Mouse (Mus musculus) midbrain, embryonic 15.5 days (tissue): Measurements from ENCODE around the gene Lasp1. TPM values are rescaled to one million over a fixed set of nuclear protein-coding genes. Genes with fewer than 3 reads are reported as not detected.

Source experiments
- ATAC-seq: fragments of 200-750 bp; cut with Nextera tagmentation; replicated peaks from 2 replicates; pipeline ENCODE4 v1.8.0; 2017; ENCODE audit warnings: moderate TSS enrichment
- H3K27ac ChIP-seq: fragments of 300-500 bp; sonication (generic); 2 replicates; pipeline ENCODE4 v1.5.1; 2015; ENCODE audit warnings: mild to moderate bottlenecking, inconsistent platforms
- H3K27me3 ChIP-seq: fragments of 300-500 bp; sonication (generic); replicated peaks from 2 replicates; pipeline ENCODE4 v1.6.1; 2015; ENCODE audit warnings: inconsistent platforms
- H3K36me3 ChIP-seq: fragments of 300-500 bp; sonication (generic); replicated peaks from 2 replicates; pipeline ENCODE4 v1.6.1; 2015; ENCODE audit warnings: inconsistent platforms
- H3K4me1 ChIP-seq: fragments of 300-500 bp; sonication (generic); 2 replicates; pipeline ENCODE4 v1.6.1; 2015; ENCODE audit warnings: inconsistent platforms
- H3K4me2 ChIP-seq: fragments of 300-500 bp; sonication (generic); 2 replicates; pipeline ENCODE4 v1.6.1; 2015; ENCODE audit warnings: inconsistent platforms, mild to moderate bottlenecking, moderate library complexity
- H3K4me3 ChIP-seq: fragments of 300-500 bp; sonication (generic); 2 replicates; pipeline ENCODE4 v1.5.1; 2015; ENCODE audit warnings: mild to moderate bottlenecking, inconsistent platforms
- H3K9ac ChIP-seq: fragments of 300-500 bp; sonication (generic); 2 replicates; pipeline ENCODE4 v1.6.1; 2015; ENCODE audit warnings: mild to moderate bottlenecking, inconsistent platforms
- H3K9me3 ChIP-seq: fragments of 300-500 bp; sonication (generic); 2 replicates; pipeline ENCODE4 v1.6.1; 2016; ENCODE audit warnings: inconsistent platforms
- WGBS: fragments of 180-500 bp; shearing (Covaris S2); methylation state at CpG from one replicate; pipeline ENCODE4 v1.1.7; 2015; ENCODE audit warnings: mixed read lengths; 5-methylcytosine and 5-hydroxymethylcytosine counted together
- polyA plus RNA-seq: library from polyadenylated mRNA; unstranded; fragments of >200 nt; fragmentation: Nextera tagmentation; extraction: Ambion mirVana; gene quantifications from 2 replicates; pipeline ENCODE4 v1.2.1, GENCODE M21; 2015

Lasp1 gene
- polyA plus RNA-seq, 1 experiment from 2014 or later, result 199 TPM

DNA sequence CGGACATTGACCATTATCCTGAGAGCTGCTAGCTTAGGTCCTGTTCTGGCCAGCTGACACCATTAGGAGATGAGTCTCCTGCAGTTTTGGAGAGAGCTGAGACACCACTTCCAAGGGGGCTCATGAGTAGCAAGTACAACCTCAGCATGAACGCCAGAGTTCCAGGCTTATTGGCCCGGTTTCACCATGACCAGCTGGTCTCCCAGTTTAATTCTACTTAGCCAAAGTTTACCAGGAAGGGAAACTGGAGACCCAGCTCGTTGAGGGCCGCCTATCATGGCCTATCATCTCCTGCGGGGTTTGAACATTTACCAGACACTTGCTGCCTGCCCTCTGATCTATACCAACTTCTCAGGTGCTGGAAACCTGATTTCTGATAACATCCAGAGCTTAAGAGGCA, 8.8 kb downstream of the Lasp1 start:
- no peak for ATAC-seq
- no peaks in the 10 kb centered on the region for H3K27me3 ChIP-seq
- H3K36me3 ChIP-seq, result peaks cover 14% of the 10 kb centered on the region
- H3K4me1 ChIP-seq, result peaks cover 87% of the 10 kb centered on the region
- H3K27ac ChIP-seq, result peak overlapping the region; percentile 39; the same call in 1 of the 2 replicates
- no peak overlapping the region for H3K4me2 ChIP-seq
- WGBS, result 66% methylated on average over 6 of the region's 6 CpGs
- H3K9ac ChIP-seq, result no peak overlapping the region
- H3K9me3 ChIP-seq, result no peaks in the 10 kb centered on the region
- H3K4me3 ChIP-seq, result no peak overlapping the region

- Histone ChIP-seq H3K27me3 (no peaks in the 10 kb centered on the region), H3K36me3 (peaks cover 14% of the 10 kb centered on the region), H3K4me2 (no peak overlapping the region), H3K27ac (peak overlapping the region; percentile 39; the same call in 1 of the 2 replicates), H3K4me1 (peaks cover 89% of the 10 kb centered on the region), H3K9me3 (no peaks in the 10 kb centered on the region), H3K9ac (no peak overlapping the region), H3K4me3 (no peak overlapping the region)
- ATAC-seq, result no peak
- WGBS, result 74% methylated on average over 2 of the region's 2 CpGs
Observed at GRCm38 (mm10) chr11:97808093-97808492, 9.3 kb downstream of the Lasp1 start.

DNA sequence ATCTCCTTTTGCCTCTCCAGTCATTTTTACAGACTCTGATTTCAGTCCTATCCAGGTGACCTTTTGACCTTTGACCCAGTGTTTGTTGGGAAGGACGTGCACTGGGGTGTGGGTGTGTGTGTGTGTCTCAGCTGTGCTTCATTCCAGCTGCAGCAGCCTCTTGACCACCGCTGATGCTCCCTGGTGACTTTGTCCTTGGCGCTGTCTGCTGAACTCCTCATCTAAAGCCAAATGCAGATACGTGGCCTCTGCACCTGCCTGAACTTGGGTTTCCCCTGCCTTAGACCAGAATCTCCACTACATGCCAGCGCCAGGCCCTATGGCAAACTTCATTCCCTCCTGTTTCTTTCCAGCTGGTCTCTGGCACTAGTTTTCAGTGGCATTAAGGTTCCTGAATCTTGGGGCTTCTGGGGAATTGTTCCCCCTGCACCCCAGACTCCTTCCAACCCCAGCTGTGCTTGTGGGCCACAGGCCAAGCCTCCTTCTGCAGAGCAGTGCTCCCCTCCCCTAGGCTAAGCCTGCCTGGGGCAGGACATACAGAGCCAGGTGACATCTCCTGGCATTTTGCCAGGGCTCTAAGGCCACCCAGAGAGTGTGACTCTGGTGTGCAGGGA, 9.9 kb downstream of the Lasp1 start:
- WGBS, result 49% methylated on average over 5 of the region's 5 CpGs
- no peak overlapping the region for H3K4me2 ChIP-seq
- H3K36me3 ChIP-seq, result peaks cover 14% of the 10 kb centered on the region
- peak overlapping the region; percentile 20; the same call in 1 of the 2 replicates for H3K27ac ChIP-seq
- H3K9me3 ChIP-seq, result no peaks in the 10 kb centered on the region
- H3K9ac ChIP-seq, result no peak overlapping the region
- no peak overlapping the region for H3K4me3 ChIP-seq
- H3K27me3 ChIP-seq, result no peaks in the 10 kb centered on the region
- no peak for ATAC-seq
- peaks cover 94% of the 10 kb centered on the region for H3K4me1 ChIP-seq

- Histone ChIP-seq H3K9ac (no peak overlapping the region), H3K27me3 (no peaks in the 10 kb centered on the region), H3K36me3 (peaks cover 16% of the 10 kb centered on the region), H3K9me3 (no peaks in the 10 kb centered on the region), H3K27ac (peak overlapping the region; percentile 20; the same call in 1 of the 2 replicates), H3K4me2 (no peak overlapping the region), H3K4me1 (peaks cover 92% of the 10 kb centered on the region), H3K4me3 (no peak overlapping the region)
- 75% methylated on average over 7 of the region's 7 CpGs for WGBS
- no peak for ATAC-seq
Observed at GRCm38 (mm10) chr11:97809235-97810121, 10.7 kb downstream of the Lasp1 start.

DNA sequence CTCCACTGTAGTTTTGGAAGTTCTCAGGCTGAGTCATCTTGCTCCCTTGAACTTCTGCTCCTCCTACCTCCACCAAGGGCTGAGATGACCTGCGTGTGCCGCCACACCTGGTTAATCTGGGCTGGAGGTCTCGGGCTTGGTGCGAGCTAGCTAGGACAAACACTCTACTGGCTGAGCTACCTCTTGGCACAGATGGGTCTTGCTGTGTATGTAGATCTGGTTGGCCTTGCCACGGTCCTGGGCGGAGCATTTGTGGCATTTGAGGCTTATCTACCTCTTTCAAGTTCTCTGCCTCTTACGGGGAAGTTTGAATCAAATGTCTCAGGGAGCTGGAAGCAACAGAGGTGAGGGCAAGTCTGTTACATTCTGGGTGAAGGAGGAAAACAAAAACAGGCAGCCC, 11.6 kb downstream of the Lasp1 start:
- H3K9me3 ChIP-seq, result no peaks in the 10 kb centered on the region
- 79% methylated on average over 7 of the region's 7 CpGs for WGBS
- H3K36me3 ChIP-seq, result peaks cover 19% of the 10 kb centered on the region

DNA sequence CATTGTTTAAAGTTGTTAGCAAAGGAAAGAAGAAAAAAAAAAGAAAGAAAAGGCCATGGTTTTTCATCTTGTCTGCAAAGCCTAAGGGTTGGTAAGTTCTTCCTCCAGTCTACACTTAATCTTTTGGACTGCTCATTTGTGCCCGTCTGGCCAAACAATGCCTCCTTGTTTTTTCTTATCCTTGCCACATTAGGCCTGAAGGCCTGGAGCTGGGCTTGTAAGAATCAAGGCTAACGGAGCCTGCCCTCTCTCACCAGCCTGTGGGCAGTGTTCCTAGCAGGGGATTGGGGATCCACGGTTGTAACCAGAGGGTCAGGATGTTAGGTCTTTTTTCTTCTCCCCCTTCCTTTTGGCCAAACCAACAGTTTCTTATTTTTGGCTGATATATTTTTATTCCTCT, 12.2 kb downstream of the Lasp1 start:
- Histone ChIP-seq H3K36me3 (peaks cover 19% of the 10 kb centered on the region), H3K27me3 (no peaks in the 10 kb centered on the region), H3K4me3 (no peak overlapping the region), H3K4me1 (peaks cover 88% of the 10 kb centered on the region), H3K9ac (no peak overlapping the region), H3K4me2 (no peak overlapping the region), H3K27ac (peak overlapping the region; percentile 94), H3K9me3 (no peaks in the 10 kb centered on the region)
- no peak for ATAC-seq
- 7% methylated on average over 3 of the region's 3 CpGs for WGBS

More for the DNA sequence above, 11.6 kb downstream of the Lasp1 start:
- Histone ChIP-seq H3K27me3 (no peaks in the 10 kb centered on the region), H3K4me1 (peaks cover 88% of the 10 kb centered on the region), H3K4me2 (no peak overlapping the region), H3K27ac (peak overlapping the region; percentile 36; the same call in 1 of the 2 replicates), H3K4me3 (no peak overlapping the region), H3K9ac (no peak overlapping the region)
- ATAC-seq, result no peak

- 21% methylated on average over 12 of the region's 13 CpGs for WGBS
- Histone ChIP-seq H3K27me3 (no peaks in the 10 kb centered on the region), H3K4me3 (peak overlapping the region; percentile 18), H3K36me3 (peaks cover 22% of the 10 kb centered on the region), H3K27ac (peak overlapping the region; percentile 94), H3K9ac (peak overlapping the region; percentile 15; the same call in 1 of the 2 replicates), H3K4me1 (peaks cover 87% of the 10 kb centered on the region), H3K9me3 (no peaks in the 10 kb centered on the region), H3K4me2 (peak overlapping the region; percentile 43)
- peak; percentile 35 for ATAC-seq
Observed at GRCm38 (mm10) chr11:97811569-97812362, 13.0 kb downstream of the Lasp1 start.

DNA sequence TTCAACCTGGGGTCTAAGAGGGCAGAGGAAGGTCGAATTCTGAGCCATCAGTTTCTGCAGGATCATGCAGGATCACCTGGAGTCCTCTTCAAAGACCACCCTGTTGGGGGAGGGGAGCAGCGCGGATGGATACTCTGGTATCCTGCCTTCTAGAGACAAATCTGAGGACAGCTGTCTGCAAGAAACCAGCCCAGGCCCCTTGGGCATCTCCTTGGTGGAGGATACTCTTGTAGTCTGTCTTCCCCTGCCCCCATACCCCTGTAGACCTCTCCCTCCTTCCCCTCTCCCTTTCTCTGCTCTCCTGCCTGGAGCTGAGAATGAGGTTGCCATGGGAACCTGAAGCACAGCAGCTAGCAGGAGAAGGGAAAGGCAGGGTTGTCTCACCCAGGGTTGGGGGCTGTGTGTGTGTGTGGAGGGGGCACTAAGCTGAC, 13.7 kb downstream of the Lasp1 start:
- peaks cover 85% of the 10 kb centered on the region for H3K4me1 ChIP-seq
- peak overlapping the region; percentile 18 for H3K4me3 ChIP-seq
- 8% methylated on average over 3 of the region's 3 CpGs for WGBS
- H3K9ac ChIP-seq, result peak overlapping the region; percentile 15
- H3K36me3 ChIP-seq, result peaks cover 20% of the 10 kb centered on the region
- peak overlapping the region; percentile 43 for H3K4me2 ChIP-seq
- H3K27me3 ChIP-seq, result no peaks in the 10 kb centered on the region
- H3K27ac ChIP-seq, result peak overlapping the region; percentile 94
- ATAC-seq, result peak; percentile 92
- no peaks in the 10 kb centered on the region for H3K9me3 ChIP-seq

GRCm38 (mm10) chr11:97813085-97813484, 14.3 kb downstream of the Lasp1 start:
- Histone ChIP-seq H3K4me3 (peak overlapping the region; percentile 18; the same call in 1 of the 2 replicates), H3K4me2 (peak overlapping the region; percentile 43), H3K36me3 (peaks cover 20% of the 10 kb centered on the region), H3K4me1 (peaks cover 83% of the 10 kb centered on the region), H3K27ac (peak overlapping the region; percentile 94), H3K27me3 (no peaks in the 10 kb centered on the region), H3K9me3 (no peaks in the 10 kb centered on the region), H3K9ac (peak overlapping the region; percentile 15; the same call in 1 of the 2 replicates)
- ATAC-seq, result peak; percentile 48
- 24% methylated on average over 7 of the region's 7 CpGs for WGBS

DNA sequence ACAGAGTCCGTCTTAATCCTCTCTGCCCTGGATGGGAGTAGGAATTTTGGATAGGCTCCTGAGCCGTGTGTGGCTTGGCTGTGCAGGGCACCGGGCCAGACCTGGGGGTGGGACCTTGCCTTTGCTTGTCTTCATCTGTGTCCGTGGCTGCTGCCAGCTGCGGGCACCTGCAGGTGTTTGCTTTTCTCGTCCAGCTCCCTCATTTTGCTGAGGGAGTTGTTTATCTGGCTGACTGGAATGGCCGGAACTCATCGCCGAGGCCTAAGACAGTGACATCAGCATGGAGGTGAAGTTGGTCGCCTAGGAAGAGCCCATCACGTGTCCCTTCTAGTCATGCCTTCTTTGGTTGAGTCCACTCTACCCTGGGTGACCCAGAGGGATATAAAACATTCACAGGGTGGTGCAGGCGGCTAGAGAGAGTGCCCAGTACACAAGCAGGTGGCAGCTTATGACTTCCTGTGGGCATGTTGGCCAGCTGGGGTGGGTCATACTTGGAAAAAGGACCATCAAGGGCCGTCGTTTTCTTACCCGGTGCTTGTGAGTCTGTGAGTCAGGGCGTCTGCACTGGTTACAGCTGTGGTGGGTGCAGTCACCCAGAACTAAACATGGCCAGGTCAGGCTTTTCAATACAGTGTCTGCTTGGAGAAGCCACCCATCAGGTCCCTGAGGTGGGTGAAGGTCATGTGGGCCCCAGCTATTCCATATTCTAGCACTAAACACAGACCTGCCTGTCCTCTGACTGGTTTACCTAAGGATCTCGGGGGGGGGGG, 15.1 kb downstream of the Lasp1 start:
- Histone ChIP-seq H3K4me1 (peaks cover 82% of the 10 kb centered on the region), H3K4me2 (no peak overlapping the region), H3K9ac (no peak overlapping the region), H3K9me3 (no peaks in the 10 kb centered on the region), H3K27ac (peak overlapping the region; percentile 94), H3K4me3 (no peak overlapping the region), H3K27me3 (no peaks in the 10 kb centered on the region), H3K36me3 (peaks cover 15% of the 10 kb centered on the region)
- 65% methylated on average over 17 of the region's 17 CpGs for WGBS
- no peak for ATAC-seq

- Histone ChIP-seq H3K4me3 (no peak overlapping the region), H3K27ac (0 out of 2 replicates have a peak overlapping the region, but pooled peaks have one; percentile 56), H3K36me3 (peaks cover 8% of the 10 kb centered on the region; the same call in 1 of the 2 replicates), H3K4me1 (peaks cover 67% of the 10 kb centered on the region), H3K9me3 (no peaks in the 10 kb centered on the region), H3K9ac (no peak overlapping the region), H3K27me3 (no peaks in the 10 kb centered on the region), H3K4me2 (no peak overlapping the region)
- 67% methylated on average over 11 of the region's 11 CpGs for WGBS
- no peak for ATAC-seq
Observed at GRCm38 (mm10) chr11:97815736-97816135, 16.9 kb downstream of the Lasp1 start.
